Mouse (Mus musculus): ENCODE data around the gene Gba.

The Gba gene

GRCm38 (mm10) chr3:89181749-89182500 lies 20.8 kb upstream of the Gba start:
- in situ Hi-C loops (cut with MboI, MseI) = loop anchor here (25.0 kb wide), 1 partner anchor 880 kb away; the partner anchor contains the start of genes 4933434E20Rik, Tpm3 and Ubap2l

- in situ Hi-C loops (cut with MboI, MseI) = loop anchor here (25.0 kb wide), 1 partner anchor 880 kb away; the partner anchor contains the start of genes 4933434E20Rik, Tpm3 and Ubap2l
Observed at GRCm38 (mm10) chr3:89182531-89183057, 20.1 kb upstream of the Gba start.

DNA sequence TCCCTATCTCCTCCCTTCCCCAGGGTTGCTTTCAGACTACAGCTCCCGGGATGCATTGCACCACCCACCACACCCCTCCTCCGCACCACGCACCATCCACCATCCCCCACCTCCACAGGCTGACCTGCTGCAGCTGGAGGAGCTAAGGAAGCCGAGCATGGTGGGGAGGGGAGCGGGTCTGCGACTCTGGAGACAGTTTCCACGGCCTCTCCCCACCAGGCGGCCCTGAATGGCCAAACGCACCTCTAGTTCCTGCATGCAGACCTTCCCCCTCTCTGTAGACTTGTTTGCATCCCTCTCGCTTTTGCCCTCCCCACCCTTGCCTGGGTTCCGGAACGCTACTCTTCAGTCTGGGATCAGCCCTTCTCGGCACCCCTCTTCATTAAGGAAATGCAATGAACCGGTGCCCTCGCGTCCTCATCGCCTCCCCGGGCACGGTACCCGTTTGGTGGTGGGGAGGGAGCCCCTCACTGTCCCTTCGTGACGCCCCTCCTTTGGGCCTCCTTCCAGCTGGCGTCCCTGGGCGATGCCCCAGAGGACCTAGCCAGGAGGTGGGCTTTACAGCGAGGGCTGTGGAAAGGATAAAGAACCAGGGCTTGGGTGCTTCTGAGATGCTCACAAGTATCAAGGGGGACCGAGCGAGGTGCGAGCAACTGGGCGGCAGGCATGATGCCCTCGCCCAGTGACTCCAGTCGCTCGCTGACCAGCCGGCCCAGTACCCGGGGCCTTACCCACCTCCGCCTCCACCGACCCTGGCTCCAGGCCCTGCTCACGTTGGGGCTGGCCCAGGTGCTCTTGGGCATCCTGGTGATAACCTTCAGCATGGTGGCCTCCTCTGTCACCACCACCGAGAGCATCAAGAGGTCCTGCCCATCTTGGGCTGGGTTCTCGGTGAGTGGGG lies 19.4 kb upstream of the Gba start, which contains the start of gene Fam189b:
Gene Fam189b, plus strand, starts transcription at position 86 of the 901 bp plus-strand sequence.
- in situ Hi-C loops (cut with MboI, MseI) = loop anchor here (25.0 kb wide), 1 partner anchor 879 kb away; the partner anchor contains the start of genes 4933434E20Rik, Tpm3 and Ubap2l

DNA sequence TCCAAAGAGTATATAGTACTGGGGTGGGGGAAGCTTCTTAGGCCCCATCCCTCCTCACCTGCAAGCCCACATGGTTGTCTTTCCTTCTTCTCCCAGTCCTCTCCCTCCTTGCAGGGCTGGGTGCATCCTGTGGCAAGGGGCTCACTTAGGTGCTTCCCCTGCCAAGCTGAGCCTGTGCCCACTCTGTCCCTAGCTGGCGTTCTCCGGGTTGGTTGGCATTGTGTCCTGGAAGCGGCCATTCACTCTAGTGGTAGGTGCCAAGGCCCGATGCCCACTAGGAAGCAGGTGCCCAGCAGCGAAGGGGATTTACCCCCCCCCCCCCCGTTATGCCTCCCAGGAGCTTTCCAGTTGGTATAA lies 18.8 kb upstream of the Gba start:
- in situ Hi-C loops (cut with MboI, MseI) = loop anchor here (25.0 kb wide), 1 partner anchor 878 kb away; the partner anchor contains the start of genes 4933434E20Rik, Tpm3 and Ubap2l

GRCm38 (mm10) chr3:89187197-89187596 lies 15.5 kb upstream of the Gba start:
- in situ Hi-C loops (cut with MboI, MseI) = loop anchor here (25.0 kb wide), 1 partner anchor 875 kb away; the partner anchor contains the start of genes 4933434E20Rik, Tpm3 and Ubap2l

GRCm38 (mm10) chr3:89187690-89188477 lies 14.8 kb upstream of the Gba start:
- in situ Hi-C loops (cut with MboI, MseI) = loop anchor here (25.0 kb wide), 1 partner anchor 874 kb away; the partner anchor contains the start of genes 4933434E20Rik, Tpm3 and Ubap2l

GRCm38 (mm10) chr3:89188478-89188875 lies 14.3 kb upstream of the Gba start:
- in situ Hi-C loops (cut with MboI, MseI) = loop anchor here (25.0 kb wide), 1 partner anchor 874 kb away; the partner anchor contains the start of genes 4933434E20Rik, Tpm3 and Ubap2l

- in situ Hi-C loops (cut with MboI, MseI) = loop anchor here (25.0 kb wide), 1 partner anchor 872 kb away; the partner anchor contains the start of genes 4933434E20Rik, Tpm3 and Ubap2l
Observed at GRCm38 (mm10) chr3:89190436-89190835, 12.3 kb upstream of the Gba start.

DNA sequence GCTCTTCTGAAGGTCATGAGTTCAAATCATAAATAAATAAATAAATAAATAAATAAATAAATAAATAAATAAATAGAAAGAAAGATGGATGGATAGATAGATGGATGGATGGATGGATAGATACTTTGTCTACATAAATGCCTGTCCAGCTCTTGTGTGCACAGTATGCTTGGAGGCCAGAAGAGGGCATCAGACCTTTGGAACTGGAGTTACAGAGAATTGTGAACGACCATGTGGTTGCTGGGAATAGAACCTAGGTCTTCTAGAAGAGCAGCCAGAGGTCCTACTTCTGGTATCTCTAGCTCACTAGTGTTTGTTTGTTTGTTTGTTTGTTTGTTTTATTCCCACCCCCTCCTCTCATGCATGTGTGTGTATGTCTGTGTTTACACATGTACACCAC lies 9.4 kb upstream of the Gba start:
- in situ Hi-C loops (cut with MboI, MseI) = loop anchor here (25.0 kb wide), 1 partner anchor 869 kb away; the partner anchor contains the start of genes 4933434E20Rik, Tpm3 and Ubap2l

DNA sequence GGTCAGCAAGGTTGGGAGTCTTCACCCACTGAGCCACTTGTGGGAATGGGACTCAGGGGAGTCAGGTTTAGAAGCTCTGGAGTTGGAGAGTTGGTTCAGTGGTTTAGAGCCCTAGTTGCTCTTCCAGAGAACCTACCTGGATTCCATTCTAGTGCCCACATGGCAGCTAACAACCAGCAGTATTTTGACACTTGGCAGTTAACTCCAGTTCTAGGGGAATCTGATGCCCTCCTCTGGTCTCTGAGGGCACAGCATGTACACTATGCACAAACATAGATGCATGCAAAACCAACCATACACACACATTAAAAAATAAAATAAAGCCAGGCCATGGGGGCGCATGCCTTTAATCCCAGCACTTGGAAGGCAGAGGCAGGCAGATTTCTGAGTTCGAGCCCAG lies 8.9 kb upstream of the Gba start:
- in situ Hi-C loops (cut with MboI, MseI) = loop anchor here (25.0 kb wide), 1 partner anchor 868 kb away; the partner anchor contains the start of genes 4933434E20Rik, Tpm3 and Ubap2l

- in situ Hi-C loops (cut with MboI, MseI) = loop anchor here (25.0 kb wide), 1 partner anchor 866 kb away; the partner anchor contains the start of genes 4933434E20Rik, Tpm3 and Ubap2l
Observed at GRCm38 (mm10) chr3:89195979-89196877, 6.5 kb upstream of the Gba start.

DNA sequence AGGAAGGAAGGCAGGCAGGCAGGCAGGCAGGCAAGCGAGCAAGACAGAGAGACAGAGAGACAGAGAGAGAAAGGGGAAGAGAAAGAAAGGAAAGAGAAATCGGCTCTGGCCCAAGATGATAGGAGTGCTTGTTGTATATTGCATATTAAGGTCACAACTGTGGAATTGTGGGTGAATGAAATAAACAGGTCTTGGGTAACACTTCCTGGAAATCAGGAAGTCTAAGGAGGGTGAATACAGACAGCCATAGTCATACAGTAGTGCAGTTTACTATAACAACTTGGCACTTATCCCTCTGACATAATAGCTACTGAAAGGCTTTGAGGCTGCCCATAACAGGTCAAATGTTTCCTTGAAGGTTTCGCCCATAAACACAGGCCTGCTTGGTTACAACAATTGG lies 2.9 kb upstream of the Gba start:
- in situ Hi-C loops (cut with MboI, MseI) = loop anchor here (25.0 kb wide), 1 partner anchor 862 kb away; the partner anchor contains the start of genes 4933434E20Rik, Tpm3 and Ubap2l

DNA sequence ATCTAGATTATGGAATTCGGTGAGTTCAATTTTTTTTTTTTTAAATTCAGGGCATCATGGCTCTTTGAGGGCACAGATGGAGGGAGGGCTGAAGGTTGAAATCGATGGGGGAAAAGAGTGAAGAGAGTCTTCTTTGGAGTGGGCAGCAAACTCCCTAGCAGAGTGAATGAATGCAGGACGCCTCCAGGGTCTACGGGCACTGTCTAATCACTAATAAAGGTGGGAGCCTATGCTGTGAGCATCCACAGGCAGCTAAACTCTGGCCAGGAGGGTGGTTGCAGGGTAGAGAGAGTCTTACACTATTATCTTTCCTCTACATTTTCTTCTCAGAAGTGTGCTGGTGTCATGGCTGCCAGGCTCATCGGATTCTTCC lies 400 bp downstream of the Gba start:
- in situ Hi-C loops (cut with MboI, MseI) = no loop called here

- in situ Hi-C loops (cut with MboI, MseI) = loop anchor here (5.0 kb wide), 1 partner anchor 114 kb away; the partner anchor contains the start of gene Rusc1
Observed at GRCm38 (mm10) chr3:89206079-89206478, 3.4 kb downstream of the Gba start.

- in situ Hi-C loops (cut with MboI, MseI) = loop anchor here (5.0 kb wide), 1 partner anchor 114 kb away; the partner anchor contains the start of gene Rusc1
Observed at GRCm38 (mm10) chr3:89206695-89207094, 4.0 kb downstream of the Gba start.

DNA sequence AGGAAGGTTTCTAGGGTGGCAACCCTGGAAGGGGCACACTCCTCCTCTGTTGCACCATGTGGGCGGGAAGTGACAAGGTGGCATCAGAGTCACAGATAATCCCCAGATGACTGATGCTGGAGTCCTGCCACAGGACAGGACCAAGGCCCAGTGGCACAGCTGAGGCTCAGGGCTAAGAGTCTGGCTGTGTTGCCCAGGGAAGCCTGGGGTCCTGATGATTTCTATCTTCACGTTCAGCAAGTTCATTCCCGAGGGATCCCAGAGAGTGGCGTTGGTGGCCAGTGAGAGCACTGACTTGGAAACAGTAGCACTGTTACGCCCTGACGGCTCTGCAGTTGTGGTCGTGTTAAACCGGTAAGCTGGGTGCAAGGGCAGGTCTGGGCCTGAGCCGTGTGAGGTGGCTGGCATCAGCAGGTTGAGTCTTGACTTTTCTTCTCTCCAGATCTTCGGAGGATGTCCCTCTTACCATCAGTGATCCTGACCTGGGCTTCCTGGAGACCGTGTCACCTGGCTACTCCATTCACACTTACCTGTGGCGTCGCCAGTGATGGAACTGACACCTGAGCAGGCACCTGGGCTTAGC lies 5.4 kb downstream of the Gba start:
- in situ Hi-C loops (cut with MboI, MseI) = loop anchor here (5.0 kb wide), 1 partner anchor 116 kb away; the partner anchor contains the start of gene Rusc1

- in situ Hi-C loops (cut with MboI, MseI) = loop anchor here (5.0 kb wide), 1 partner anchor 116 kb away; the partner anchor contains the start of gene Rusc1
Observed at GRCm38 (mm10) chr3:89208736-89209135, 6.0 kb downstream of the Gba start.

DNA sequence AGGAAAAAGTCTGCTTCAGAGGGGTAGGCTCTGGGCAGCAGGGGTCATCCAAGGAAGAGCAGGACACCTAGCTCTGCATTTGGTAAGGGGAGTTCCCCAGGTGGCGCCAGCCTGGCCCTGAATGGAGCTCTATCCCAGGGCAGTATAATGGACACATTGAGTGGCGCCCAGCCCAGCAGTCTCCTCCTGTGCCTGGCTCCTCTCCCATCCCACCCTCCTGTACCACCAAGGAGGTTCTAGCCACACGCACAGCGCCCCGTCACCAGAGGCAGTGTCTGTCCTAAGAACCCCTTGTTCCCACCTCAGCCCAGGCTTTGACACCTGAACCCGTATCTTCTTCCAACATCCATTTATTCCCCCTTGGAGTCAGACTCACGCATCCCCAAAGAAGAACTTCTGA lies 7.0 kb downstream of the Gba start:
- in situ Hi-C loops (cut with MboI, MseI) = loop anchor here (5.0 kb wide), 1 partner anchor 117 kb away; the partner anchor contains the start of gene Rusc1

All from regulatory T cell (primary cell).